Mouse (Mus musculus) adrenal gland, postnatal 10 days (tissue): ENCODE data around the gene Gps2. TPM values are rescaled to one million over a fixed set of nuclear protein-coding genes. Genes with fewer than 3 reads are reported as not detected.

Experiments
- DNase-seq: peaks from one replicate; pipeline ENCODE4 v3.0.0; 2021; ENCODE audit warnings: mixed read lengths
- total RNA-seq, 2 experiments: library from RNA; stranded (reverse); gene quantifications; 2 replicates each; pipeline ENCODE4 v1.2.3; 2021

Gene Gps2
- total RNA-seq, 2 experiments from 2014 or later: 42.3 to 43.1 TPM

DNA sequence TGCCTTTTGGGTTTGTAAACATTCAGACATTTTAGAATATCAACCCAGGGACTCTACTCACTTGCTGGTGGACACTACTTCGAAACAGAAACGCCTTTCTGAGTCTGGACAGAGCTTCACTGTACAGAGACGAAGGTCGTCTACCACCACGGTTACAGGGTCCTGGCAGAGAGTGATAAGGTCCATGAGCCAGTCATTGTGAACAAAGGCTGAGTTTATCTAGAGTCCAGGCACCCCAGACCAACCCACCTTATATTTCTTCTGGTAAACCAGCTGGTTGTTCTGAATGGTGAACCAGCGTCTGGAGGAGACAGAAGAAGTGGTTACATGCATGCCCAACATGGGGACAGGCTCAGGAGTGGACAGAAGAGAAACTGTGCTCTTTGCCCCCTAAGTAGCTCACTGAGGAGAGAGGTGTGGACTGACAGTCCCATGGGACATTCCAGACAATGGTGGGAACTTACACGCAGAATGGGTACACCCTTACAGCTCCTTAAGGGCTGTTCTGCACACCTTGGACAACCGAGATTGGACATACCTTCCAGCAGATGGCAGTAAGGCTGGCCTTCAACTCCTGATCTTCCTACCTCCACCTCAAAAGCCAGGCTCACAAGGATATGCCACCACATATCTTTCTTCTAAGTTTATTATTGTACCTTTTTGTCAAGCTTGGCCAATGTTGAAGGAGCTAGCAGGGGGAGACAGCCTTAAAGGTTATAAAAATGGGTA lies 26.6 kb upstream of the Gps2 start:
- DNase-seq: no peak

GRCm38 (mm10) chr11:69891482-69891881 lies 22.2 kb upstream of the Gps2 start:
- no peak for DNase-seq

- DNase-seq: no peak
Measured at GRCm38 (mm10) chr11:69894671-69895070, 19.0 kb upstream of the Gps2 start.

- no peak for DNase-seq
Measured at GRCm38 (mm10) chr11:69895291-69895690, 18.4 kb upstream of the Gps2 start, which contains the start of gene Acap1. TSS of gene Acap1 (minus strand) at chr11:69895539.

DNA sequence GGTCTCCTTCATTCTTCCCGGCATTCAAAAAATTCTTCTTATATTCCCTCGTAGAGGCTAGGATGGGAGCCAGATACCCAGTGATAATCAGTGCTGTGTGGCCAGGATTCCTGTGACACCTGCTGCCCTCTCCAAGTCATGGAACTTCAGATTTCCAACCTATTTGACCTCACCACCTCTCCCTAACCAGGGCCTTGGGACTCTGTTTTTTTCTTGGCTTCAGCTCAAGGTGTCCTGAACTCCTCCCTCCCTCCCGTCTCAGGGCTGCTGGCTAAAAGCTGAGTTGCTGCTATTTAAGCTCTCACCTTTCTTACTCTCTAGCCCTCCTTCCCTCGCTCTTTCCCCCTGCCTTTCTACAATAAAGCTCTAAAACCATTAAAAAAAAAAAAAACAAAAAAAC lies 13.8 kb upstream of the Gps2 start:
- DNase-seq: no peak

DNA sequence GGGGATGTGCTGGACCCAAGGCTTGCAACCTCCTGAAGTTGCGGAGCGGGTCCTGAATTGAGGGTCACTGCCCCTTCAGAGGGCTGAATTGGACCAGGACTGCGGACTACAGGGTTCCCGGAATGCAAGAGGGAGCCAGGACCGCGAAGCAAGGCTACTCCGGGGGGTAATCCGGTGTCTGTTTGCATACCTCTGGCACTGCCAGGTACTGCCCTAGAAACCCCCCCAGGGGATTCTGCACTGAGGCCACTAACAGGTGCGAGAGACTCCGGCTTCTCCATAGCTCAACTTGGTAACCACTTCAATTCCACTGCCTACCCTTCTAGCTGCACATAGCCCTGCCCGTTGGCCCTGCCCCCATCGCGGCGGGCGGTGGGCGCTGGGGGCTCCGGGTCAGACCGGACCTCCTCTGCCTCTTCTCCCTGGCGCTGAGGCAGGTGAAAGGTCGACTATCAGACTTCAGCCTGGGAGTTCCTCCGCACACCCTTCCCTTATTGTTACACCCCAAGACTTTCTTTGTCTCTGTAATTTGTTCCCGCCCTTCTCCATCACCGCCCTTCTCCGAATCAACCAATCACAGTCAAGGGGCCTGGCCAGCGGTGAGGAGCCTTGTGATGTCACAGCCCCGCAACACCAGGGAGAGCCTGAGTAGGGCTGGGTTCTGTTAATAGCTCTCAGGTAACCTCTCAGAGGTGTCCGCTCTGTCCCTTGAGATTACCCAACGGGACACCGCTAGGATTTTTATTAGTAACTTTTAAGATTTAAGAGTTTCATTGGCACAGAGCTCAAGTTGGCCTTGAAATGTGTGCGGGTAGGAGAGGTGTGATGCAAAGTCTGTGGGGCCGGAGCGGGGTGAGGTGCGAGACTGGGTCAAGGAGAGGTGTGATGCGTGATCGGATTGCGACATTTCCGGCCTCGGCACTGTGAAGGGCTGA lies 12.9 kb upstream of the Gps2 start, which contains the start of the genes 2810408A11Rik and Neurl4:
TSS of gene 2810408A11Rik (minus strand) at position 517 of the 935 bp plus-strand sequence.
TSS of gene Neurl4 (plus strand) at position 602 of the 935 bp plus-strand sequence.
- peak; percentile 91 for DNase-seq

- DNase-seq: peak; percentile 95
Measured at GRCm38 (mm10) chr11:69901406-69901846, 12.3 kb upstream of the Gps2 start.

GRCm38 (mm10) chr11:69901993-69902392 lies 11.7 kb upstream of the Gps2 start:
- no peak for DNase-seq

GRCm38 (mm10) chr11:69902972-69903371 lies 10.7 kb upstream of the Gps2 start:
- no peak for DNase-seq

- no peak for DNase-seq
Measured at GRCm38 (mm10) chr11:69904311-69904710, 9.4 kb upstream of the Gps2 start.

- no peak for DNase-seq
Measured at GRCm38 (mm10) chr11:69908645-69909044, 5.0 kb upstream of the Gps2 start.

DNA sequence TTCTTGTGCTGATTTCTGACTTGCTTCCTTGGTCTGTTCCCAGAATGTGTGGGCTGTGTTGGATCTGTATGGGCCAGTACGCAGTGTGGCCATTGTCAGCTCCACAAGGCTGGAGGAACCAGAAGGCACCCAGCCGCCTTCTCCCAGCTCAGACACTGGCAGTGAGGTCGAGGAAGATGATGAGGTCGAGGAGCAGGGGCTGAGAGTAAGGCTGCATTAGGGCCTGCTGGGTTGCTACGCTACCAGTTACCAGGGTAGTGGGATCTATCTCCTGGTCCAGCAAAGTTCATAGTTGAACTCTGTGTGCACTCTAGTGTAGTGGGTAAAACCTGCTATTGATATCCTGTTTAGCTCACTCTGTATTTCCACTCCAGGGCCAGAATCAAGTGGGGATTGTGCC lies 4.5 kb upstream of the Gps2 start:
- DNase-seq: no peak

- DNase-seq: no peak
Measured at GRCm38 (mm10) chr11:69910177-69910576, 3.5 kb upstream of the Gps2 start.

DNA sequence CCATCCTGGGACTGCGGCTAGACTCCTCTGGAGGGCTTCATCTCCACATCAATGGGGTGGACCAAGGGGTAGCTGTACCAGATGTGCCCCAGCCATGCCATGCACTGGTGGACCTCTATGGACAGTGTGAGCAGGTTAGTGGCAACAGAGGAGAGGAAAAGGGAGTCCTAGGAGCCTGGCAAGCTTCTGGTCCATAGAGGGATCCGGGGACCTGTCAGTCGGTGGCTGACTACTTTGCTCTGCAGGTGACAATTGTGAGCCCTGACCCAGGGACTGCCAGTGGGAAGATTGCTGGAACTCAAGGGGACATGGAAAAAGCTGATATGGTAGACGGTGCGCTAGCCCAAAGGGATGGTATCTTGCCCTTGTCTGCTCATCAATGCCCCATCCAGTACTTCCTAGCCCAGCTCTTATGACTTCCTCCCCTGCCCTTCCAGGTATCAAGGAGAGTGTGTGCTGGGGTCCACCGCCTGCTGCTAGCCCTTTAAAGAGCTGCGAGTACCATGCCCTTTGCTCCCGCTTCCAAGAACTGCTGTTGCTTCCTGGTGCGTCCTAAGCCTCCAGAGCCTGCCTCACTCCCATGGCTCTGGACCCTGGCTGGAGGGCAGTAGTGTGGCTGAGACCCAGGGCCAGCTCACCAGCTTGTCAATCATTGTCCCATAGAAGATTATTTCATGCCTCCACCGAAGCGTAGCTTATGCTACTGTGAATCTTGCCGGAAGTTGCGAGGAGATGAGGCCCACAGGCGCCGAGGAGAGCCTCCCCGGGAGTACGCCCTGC lies 2.7 kb upstream of the Gps2 start:
- DNase-seq: no peak

DNA sequence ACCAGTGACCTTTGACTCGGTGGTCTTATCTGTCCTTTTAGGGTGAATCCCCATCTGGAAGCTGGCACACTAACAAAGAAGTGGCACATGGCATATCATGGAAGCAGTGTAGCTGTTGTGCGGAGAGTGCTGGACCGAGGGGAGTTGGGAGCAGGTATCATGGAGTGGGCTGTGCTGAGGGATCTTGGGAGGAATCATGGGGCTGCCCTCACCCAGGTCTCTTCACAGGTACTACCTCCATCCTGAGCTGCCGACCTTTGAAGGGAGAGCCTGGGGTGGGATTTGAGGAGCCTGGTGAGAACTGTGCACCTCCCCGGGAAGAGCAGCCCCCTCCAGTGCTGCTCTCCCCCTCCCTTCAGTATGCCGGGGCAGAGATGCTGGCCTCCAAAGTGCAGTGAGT lies 2.0 kb upstream of the Gps2 start:
- DNase-seq: no peak

GRCm38 (mm10) chr11:69912716-69913530 lies 765 bp upstream of the Gps2 start:
- no peak for DNase-seq

- no peak for DNase-seq
Measured at GRCm38 (mm10) chr11:69914372-69914764, 680 bp downstream of the Gps2 start.

GRCm38 (mm10) chr11:69914917-69915430 lies 1.3 kb downstream of the Gps2 start:
- DNase-seq: no peak

- DNase-seq: no peak
Measured at GRCm38 (mm10) chr11:69915667-69916627, 2.3 kb downstream of the Gps2 start.
